Mouse (Mus musculus): ENCODE data around the gene Miga1. TPM values are rescaled to one million over a fixed set of nuclear protein-coding genes. Genes with fewer than 3 reads are reported as not detected.

Miga1 gene
- total RNA-seq, 1 experiment, result 28.7 TPM

GRCm38 (mm10) chr3:152282126-152282525, 58.1 kb downstream of the Miga1 start:
- H3K4me3 ChIP-seq (ENCODE audit: insufficient read depth in 1 of 2, low read depth in 1 of 2, low read length in 2 of 2, poor library complexity in 1 of 2, severe bottlenecking in 1 of 2), result no peak overlapping the region
- no peak overlapping the region for H3K9ac ChIP-seq (ENCODE audit: insufficient read depth, low read depth, low read length, poor library complexity, severe bottlenecking)
- no peak for DNase-seq (ENCODE audit: low read depth, low spot score)
- in situ Hi-C loops (cut with MboI; ENCODE audit: low sequenced_read_pairs in 2 of 2, unreplicated experiment in 2 of 2), result no loop called here
- TF ChIP-seq CHD2 (IDR thresholded peaks at IDR 0.05; ENCODE audit: low read depth, low read length) (no peak), MAFK (IDR thresholded peaks at IDR 0.05; ENCODE audit: insufficient read depth, low read depth, low read length) (no peak), HCFC1 (IDR thresholded peaks at IDR 0.05; ENCODE audit: borderline replicate concordance, insufficient read depth, low read length) (no peak), ZNF384 (IDR thresholded peaks at IDR 0.05; ENCODE audit: low read depth, low read length) (no peak), ZC3H11A (IDR thresholded peaks at IDR 0.05; ENCODE audit: borderline replicate concordance, low read depth, low read length) (no peak)
- no peaks in the 10 kb centered on the region for H3K4me1 ChIP-seq (ENCODE audit: control insufficient read depth in 2 of 2, insufficient read depth in 2 of 2, low read length in 2 of 2, poor library complexity in 1 of 2)
- H3K36me3 ChIP-seq (ENCODE audit: control insufficient read depth, insufficient read depth, low read length, poor library complexity, severe bottlenecking), result peaks cover 8% of the 10 kb centered on the region
- no peaks in the 10 kb centered on the region for H3K9me3 ChIP-seq (ENCODE audit: control insufficient read depth, insufficient read depth, low read depth, low read length)
- H3K27ac ChIP-seq (ENCODE audit: insufficient read depth, low read depth, low read length, poor library complexity, severe bottlenecking), result no peak overlapping the region

DNA sequence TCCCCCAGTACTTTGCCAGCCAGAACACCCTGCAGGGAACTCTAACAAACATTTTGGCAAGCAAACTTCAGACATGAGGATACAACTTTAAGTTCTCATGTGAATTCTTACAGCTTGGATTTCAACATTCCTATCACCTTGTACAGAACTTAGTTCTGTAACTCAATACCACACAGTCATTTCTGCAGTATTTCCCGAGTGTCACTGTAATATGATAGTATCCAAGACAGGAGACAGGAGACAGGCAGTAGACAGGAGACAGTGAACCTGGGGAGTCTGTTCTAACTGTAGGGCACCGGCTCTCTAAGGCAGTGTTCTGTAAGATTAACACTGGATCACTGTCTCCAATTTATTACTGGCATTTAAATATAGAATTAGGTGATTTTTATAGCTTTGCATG, 61.8 kb downstream of the Miga1 start:
- no peaks in the 10 kb centered on the region for H3K4me1 ChIP-seq (ENCODE audit: control insufficient read depth in 2 of 2, insufficient read depth in 2 of 2, low read length in 2 of 2, poor library complexity in 1 of 2)
- no peak overlapping the region for H3K4me3 ChIP-seq (ENCODE audit: insufficient read depth in 1 of 2, low read depth in 1 of 2, low read length in 2 of 2, poor library complexity in 1 of 2, severe bottlenecking in 1 of 2)
- DNase-seq (ENCODE audit: low read depth, low spot score), result no peak
- H3K9ac ChIP-seq (ENCODE audit: insufficient read depth, low read depth, low read length, poor library complexity, severe bottlenecking), result no peak overlapping the region
- H3K9me3 ChIP-seq (ENCODE audit: control insufficient read depth, insufficient read depth, low read depth, low read length), result no peaks in the 10 kb centered on the region; the same call in 1 of the 2 replicates
- H3K27ac ChIP-seq (ENCODE audit: insufficient read depth, low read depth, low read length, poor library complexity, severe bottlenecking), result no peak overlapping the region
- no peak for TF ChIP-seq CHD2 (IDR thresholded peaks at IDR 0.05; ENCODE audit: low read depth, low read length)
- no peak for TF ChIP-seq MAFK (IDR thresholded peaks at IDR 0.05; ENCODE audit: insufficient read depth, low read depth, low read length)
- TF ChIP-seq ZNF384 (IDR thresholded peaks at IDR 0.05; ENCODE audit: low read depth, low read length), result no peak
- TF ChIP-seq ZC3H11A (IDR thresholded peaks at IDR 0.05; ENCODE audit: borderline replicate concordance, low read depth, low read length), result no peak
- TF ChIP-seq HCFC1 (IDR thresholded peaks at IDR 0.05; ENCODE audit: borderline replicate concordance, insufficient read depth, low read length), result no peak
- in situ Hi-C loops (cut with MboI; ENCODE audit: low sequenced_read_pairs in 2 of 2, unreplicated experiment in 2 of 2), result no loop called here
- H3K36me3 ChIP-seq (ENCODE audit: control insufficient read depth, insufficient read depth, low read length, poor library complexity, severe bottlenecking), result peaks cover 6% of the 10 kb centered on the region

- H3K9me3 ChIP-seq (ENCODE audit: control insufficient read depth, insufficient read depth, low read depth, low read length), result no peaks in the 10 kb centered on the region; the same call in 1 of the 2 replicates
- no peak overlapping the region for H3K27ac ChIP-seq (ENCODE audit: insufficient read depth, low read depth, low read length, poor library complexity, severe bottlenecking)
- TF ChIP-seq MAFK (IDR thresholded peaks at IDR 0.05; ENCODE audit: insufficient read depth, low read depth, low read length) (no peak), CHD2 (IDR thresholded peaks at IDR 0.05; ENCODE audit: low read depth, low read length) (no peak), ZC3H11A (IDR thresholded peaks at IDR 0.05; ENCODE audit: borderline replicate concordance, low read depth, low read length) (no peak), HCFC1 (IDR thresholded peaks at IDR 0.05; ENCODE audit: borderline replicate concordance, insufficient read depth, low read length) (no peak), ZNF384 (IDR thresholded peaks at IDR 0.05; ENCODE audit: low read depth, low read length) (no peak)
- in situ Hi-C loops (cut with MboI; ENCODE audit: low sequenced_read_pairs in 2 of 2, unreplicated experiment in 2 of 2), result no loop called here
- no peaks in the 10 kb centered on the region for H3K4me1 ChIP-seq (ENCODE audit: control insufficient read depth in 2 of 2, insufficient read depth in 2 of 2, low read length in 2 of 2, poor library complexity in 1 of 2)
- H3K4me3 ChIP-seq (ENCODE audit: insufficient read depth in 1 of 2, low read depth in 1 of 2, low read length in 2 of 2, poor library complexity in 1 of 2, severe bottlenecking in 1 of 2), result no peak overlapping the region
- no peak for DNase-seq (ENCODE audit: low read depth, low spot score)
- H3K36me3 ChIP-seq (ENCODE audit: control insufficient read depth, insufficient read depth, low read length, poor library complexity, severe bottlenecking), result peaks cover 4% of the 10 kb centered on the region
- H3K9ac ChIP-seq (ENCODE audit: insufficient read depth, low read depth, low read length, poor library complexity, severe bottlenecking), result no peak overlapping the region
Measured at GRCm38 (mm10) chr3:152277912-152278311, 62.3 kb downstream of the Miga1 start.

- no peak for TF ChIP-seq ZNF384 (IDR thresholded peaks at IDR 0.05; ENCODE audit: low read depth, low read length)
- no peak for TF ChIP-seq HCFC1 (IDR thresholded peaks at IDR 0.05; ENCODE audit: borderline replicate concordance, insufficient read depth, low read length)
- TF ChIP-seq CHD2 (IDR thresholded peaks at IDR 0.05; ENCODE audit: low read depth, low read length), result no peak
- in situ Hi-C loops (cut with MboI; ENCODE audit: low sequenced_read_pairs in 2 of 2, unreplicated experiment in 2 of 2), result no loop called here
- H3K9ac ChIP-seq (ENCODE audit: insufficient read depth, low read depth, low read length, poor library complexity, severe bottlenecking), result no peak overlapping the region
- H3K36me3 ChIP-seq (ENCODE audit: control insufficient read depth, insufficient read depth, low read length, poor library complexity, severe bottlenecking), result peaks cover 4% of the 10 kb centered on the region
- no peaks in the 10 kb centered on the region; the same call in 1 of the 2 replicates for H3K9me3 ChIP-seq (ENCODE audit: control insufficient read depth, insufficient read depth, low read depth, low read length)
- no peak overlapping the region for H3K4me3 ChIP-seq (ENCODE audit: insufficient read depth in 1 of 2, low read depth in 1 of 2, low read length in 2 of 2, poor library complexity in 1 of 2, severe bottlenecking in 1 of 2)
- DNase-seq (ENCODE audit: low read depth, low spot score), result no peak
- no peak overlapping the region for H3K27ac ChIP-seq (ENCODE audit: insufficient read depth, low read depth, low read length, poor library complexity, severe bottlenecking)
- H3K4me1 ChIP-seq (ENCODE audit: control insufficient read depth in 2 of 2, insufficient read depth in 2 of 2, low read length in 2 of 2, poor library complexity in 1 of 2), result no peaks in the 10 kb centered on the region
Measured at GRCm38 (mm10) chr3:152276935-152277334, 63.3 kb downstream of the Miga1 start.

DNA sequence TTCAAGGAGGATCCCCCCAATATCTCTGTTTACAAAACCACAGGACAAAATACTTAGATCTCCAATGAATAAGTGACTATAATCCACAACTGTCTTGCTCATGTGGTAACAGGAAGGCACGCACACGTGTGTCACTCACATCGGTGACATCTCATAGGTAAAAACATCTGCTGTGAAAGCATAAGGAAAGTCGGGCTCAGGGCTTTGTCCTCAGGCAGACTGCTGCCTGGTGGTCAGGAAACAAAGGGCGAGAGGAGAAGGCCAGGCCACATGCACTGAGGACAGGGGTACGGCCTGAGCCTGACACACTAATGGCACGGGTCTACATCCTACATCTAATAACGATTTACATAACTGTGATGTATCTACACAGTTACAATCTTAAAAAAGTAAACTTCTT, 65.2 kb downstream of the Miga1 start:
- no peak overlapping the region for H3K4me3 ChIP-seq (ENCODE audit: insufficient read depth in 1 of 2, low read depth in 1 of 2, low read length in 2 of 2, poor library complexity in 1 of 2, severe bottlenecking in 1 of 2)
- H3K36me3 ChIP-seq (ENCODE audit: control insufficient read depth, insufficient read depth, low read length, poor library complexity, severe bottlenecking), result peaks cover 4% of the 10 kb centered on the region
- H3K9me3 ChIP-seq (ENCODE audit: control insufficient read depth, insufficient read depth, low read depth, low read length), result peaks cover 2% of the 10 kb centered on the region; the same call in 1 of the 2 replicates
- H3K4me1 ChIP-seq (ENCODE audit: control insufficient read depth in 2 of 2, insufficient read depth in 2 of 2, low read length in 2 of 2, poor library complexity in 1 of 2), result no peaks in the 10 kb centered on the region
- in situ Hi-C loops (cut with MboI; ENCODE audit: low sequenced_read_pairs in 2 of 2, unreplicated experiment in 2 of 2), result no loop called here
- H3K9ac ChIP-seq (ENCODE audit: insufficient read depth, low read depth, low read length, poor library complexity, severe bottlenecking), result no peak overlapping the region
- H3K27ac ChIP-seq (ENCODE audit: insufficient read depth, low read depth, low read length, poor library complexity, severe bottlenecking), result no peak overlapping the region
- TF ChIP-seq ZNF384 (IDR thresholded peaks at IDR 0.05; ENCODE audit: low read depth, low read length) (no peak), CHD2 (IDR thresholded peaks at IDR 0.05; ENCODE audit: low read depth, low read length) (no peak), HCFC1 (IDR thresholded peaks at IDR 0.05; ENCODE audit: borderline replicate concordance, insufficient read depth, low read length) (no peak), MAFK (IDR thresholded peaks at IDR 0.05; ENCODE audit: insufficient read depth, low read depth, low read length) (no peak), ZC3H11A (IDR thresholded peaks at IDR 0.05; ENCODE audit: borderline replicate concordance, low read depth, low read length) (no peak)
- DNase-seq (ENCODE audit: low read depth, low spot score), result no peak

Data from ES-E14 (cell line).